In genomic region chr7:80091866-80092210, GRCm38 (mm10) we compare ENCODE assay signal across 11 mouse cellular contexts. TPM values are rescaled to one million over a fixed set of nuclear protein-coding genes. Genes with fewer than 3 reads are reported as not detected.
DNase-seq lines count a peak whose midpoint lies in the region; ATAC-seq and TF ChIP-seq lines count a peak whose summit lies in the region.
"Had no signal": no experiment of that assay in that cellular context is flagged by ENCODE, and none has a peak within 500 bp of the region (broad histone marks: within the 10 kb centered on the region; RNA-seq: fewer than 3 reads in every experiment).

No protein-coding gene starts in this region.

- TF ChIP-seq EP300 in stomach, postnatal 0 days (optimal IDR thresholded peaks at IDR 0.05): no peak

- intact Hi-C loops in heart, postnatal 25 days (cut with DNase I): loop anchor here (5.0 to 10.0 kb wide), 2 partner anchors 155 to 297 kb away; partner anchors contain the start of genes Arpin and Mesp1

- H3K27ac ChIP-seq in kidney, adult 2 months (ENCODE audit: insufficient read depth, low read depth, low read length): no peak overlapping the region
- peak overlapping the region; percentile 98 for H3K27ac ChIP-seq in thymus, adult 2 months (ENCODE audit: control insufficient read depth, insufficient read depth, low read length)
- H3K27ac ChIP-seq in stomach, postnatal 0 days (replicated peaks): peak overlapping the region; percentile 53; the same call in 1 of the 2 replicates
- H3K27ac ChIP-seq: embryonic facial prominence, embryonic 12.5 days; liver, embryonic 13.5 days had no signal

- H3K4me1 ChIP-seq in kidney, adult 2 months (ENCODE audit: control insufficient read depth, insufficient read depth, low read length): 0 out of 2 replicates have a peak, but pooled peaks cover 4% of the 10 kb centered on the region
- H3K4me1 ChIP-seq in thymus, adult 2 months (replicated peaks; ENCODE audit: control insufficient read depth, insufficient read depth, low read length): peaks cover 33% of the 10 kb centered on the region
- H3K4me1 ChIP-seq in stomach, postnatal 0 days (replicated peaks; ENCODE audit: control insufficient read depth, insufficient read depth): peaks cover 4% of the 10 kb centered on the region; the same call in 1 of the 2 replicates
- H3K4me1 ChIP-seq: embryonic facial prominence, embryonic 12.5 days had no signal

- H3K27me3 ChIP-seq in kidney, adult 2 months (replicated peaks; ENCODE audit: control insufficient read depth, insufficient read depth, low read length): no peaks in the 10 kb centered on the region
- no peaks in the 10 kb centered on the region for H3K27me3 ChIP-seq in thymus, adult 2 months (ENCODE audit: control insufficient read depth, insufficient read depth, low read length)
- H3K27me3 ChIP-seq in stomach, postnatal 0 days (ENCODE audit: control insufficient read depth, insufficient read depth, low read length): no peaks in the 10 kb centered on the region
- H3K27me3 ChIP-seq: embryonic facial prominence, embryonic 12.5 days; liver, embryonic 13.5 days had no signal

- 85% methylated on average over 4 of the region's 4 CpGs for WGBS in kidney, adult 2 months
- WGBS in thymus, adult 2 months: 17% methylated on average over 4 of the region's 4 CpGs
- 78% methylated on average over 4 of the region's 4 CpGs for WGBS in stomach, postnatal 0 days

- H3K9ac ChIP-seq in stomach, postnatal 0 days (ENCODE audit: low read length): no peak overlapping the region
- H3K9ac ChIP-seq: embryonic facial prominence, embryonic 12.5 days; liver, embryonic 13.5 days had no signal

- 0 out of 2 replicates have a peak, but pooled peaks have one; percentile 0 for ATAC-seq in stomach, postnatal 0 days (ENCODE audit: low FRiP score, low TSS enrichment)
- ATAC-seq in erythroblast, adult 5-6 weeks (replicated peaks; ENCODE audit: low FRiP score, poor library complexity, severe bottlenecking): no peak

- H3K4me3 ChIP-seq in kidney, adult 2 months (ENCODE audit: insufficient read depth, low read depth, low read length): no peak overlapping the region
- H3K4me3 ChIP-seq in thymus, adult 2 months (ENCODE audit: control insufficient read depth, insufficient read depth, low read length): no peak overlapping the region
- no peak overlapping the region for H3K4me3 ChIP-seq in stomach, postnatal 0 days (ENCODE audit: low read depth, low read length)
- H3K4me3 ChIP-seq: embryonic facial prominence, embryonic 12.5 days; liver, embryonic 13.5 days had no signal

- no peak overlapping the region for H3K4me2 ChIP-seq in stomach, postnatal 0 days (replicated peaks; ENCODE audit: low read depth)
- H3K4me2 ChIP-seq: embryonic facial prominence, embryonic 12.5 days; liver, embryonic 13.5 days had no signal

- TF ChIP-seq CTCF in kidney, adult 2 months (conservative IDR thresholded peaks at IDR 0.05; ENCODE audit: insufficient read depth, insufficient read length, low read depth, low read length): no peak
- TF ChIP-seq CTCF in thymus, adult 2 months (IDR thresholded peaks at IDR 0.05; ENCODE audit: borderline replicate concordance, control insufficient read depth, extremely low read depth, insufficient read depth, low read length, poor library complexity): no peak
- no peak for TF ChIP-seq CTCF in stomach, postnatal 0 days (IDR thresholded peaks at IDR 0.05; ENCODE audit: low read depth)

- H3K9me3 ChIP-seq in stomach, postnatal 0 days (ENCODE audit: control insufficient read depth, low read length): no peaks in the 10 kb centered on the region
- H3K9me3 ChIP-seq: embryonic facial prominence, embryonic 12.5 days; liver, embryonic 13.5 days had no signal

- no peak for TF ChIP-seq POLR2A in kidney, adult 2 months (IDR thresholded peaks at IDR 0.05; ENCODE audit: low read depth, low read length)
- no peak for TF ChIP-seq POLR2A in thymus, adult 2 months (IDR thresholded peaks at IDR 0.05; ENCODE audit: control insufficient read depth, extremely low read depth, insufficient read depth, low read length, poor library complexity)

- H3K36me3 ChIP-seq in kidney, adult 2 months (ENCODE audit: control insufficient read depth, insufficient read depth, low read length): peaks cover 3% of the 10 kb centered on the region; the same call in 1 of the 2 replicates
- peaks cover 11% of the 10 kb centered on the region for H3K36me3 ChIP-seq in thymus, adult 2 months (ENCODE audit: control insufficient read depth, insufficient read depth, low read length)
- H3K36me3 ChIP-seq in stomach, postnatal 0 days (ENCODE audit: control insufficient read depth, insufficient read depth, low read length): peaks cover 33% of the 10 kb centered on the region

- DNase-seq in heart, adult 11 months: peak; percentile 91
- DNase-seq in heart, postnatal 25 days (ENCODE audit: low spot score): no peak
- DNase-seq in kidney, postnatal 10 days: peak; percentile 21
- no peak for DNase-seq in kidney, adult 2 months
- DNase-seq in thymus, adult 2 months: no peak
- DNase-seq in thymus, postnatal 4 days: no peak
- no peak for DNase-seq in stomach, postnatal 0 days (ENCODE audit: low spot score)
- DNase-seq: kidney, adult 8-10 months; liver, embryonic 13.5 days had no signal

RNA-seq across cellular contexts. Expression of gene Idh2, which starts 23.4 kb away (rescaled TPM):
- 1,000 to 10,000 TPM; 1,585 to 1,668 TPM for total RNA-seq in heart, postnatal 25 days (2021)
- 651 and 688 TPM in 2 replicates for polyA plus RNA-seq in kidney, adult 2 months (2012; rRNA removed)
- 168 and 225 TPM in 2 replicates for polyA plus RNA-seq in thymus, adult 2 months (2012; rRNA removed)
- polyA plus RNA-seq in stomach, postnatal 0 days (2015; fragmentation: Nextera tagmentation; extraction: Ambion mirVana): 288 TPM in 2 replicates
- total RNA-seq in erythroblast, adult 5-6 weeks (2015; ENCODE audit: low replicate concordance): 20.3 and 31.3 TPM in 2 replicates
- total RNA-seq in erythroblast, adult 5-6 weeks (2017; ENCODE audit: low replicate concordance): 17.6 and 24.5 TPM in 2 replicates

Comparison
In these comparisons a context has a peak if more than half of its experiments do, and no peak if none do; other contexts are left out.
1. DNase-seq: peak in heart, adult 11 months (single experiment) and kidney, postnatal 10 days (single experiment); none in heart, postnatal 25 days (single experiment), kidney, adult 2 months (single experiment), thymus, adult 2 months (single experiment), thymus, postnatal 4 days (single experiment) and stomach, postnatal 0 days (single experiment).